Mouse (Mus musculus) liver, adult 2 months (tissue): ENCODE results near the gene Slc22a16.

ENCODE experiments used
- CTCF ChIP-seq: fragments of 200-500 bp; IDR thresholded peaks from 2 replicates; pipeline ENCODE4 v1.5.1; 2011; ENCODE audit warnings: low read depth, low read length, control low read depth
- POLR2A ChIP-seq: fragments of 200-500 bp; IDR thresholded peaks from 2 replicates; pipeline ENCODE4 v1.6.1; 2011; ENCODE audit warnings: low read length, control low read depth; ENCODE audit not compliant: insufficient read depth; ENCODE audit errors: extremely low read depth

GRCm38 (mm10) chr10:40645346-40645745 lies 75.2 kb downstream of the Slc22a16 start:
- TF ChIP-seq POLR2A (no peak), CTCF (no peak)
